Mouse (Mus musculus): ENCODE measurements at regions not wholly inside any gene's neighbourhood (a gene's known extent, or its start where the extent isn't known, plus 50 kb on each side); places are given as distances from the start of the nearest gene placed in this dataset.
A peak's percentile ranks its signal among the peaks of the same experiment; 100 is the strongest.

DNA sequence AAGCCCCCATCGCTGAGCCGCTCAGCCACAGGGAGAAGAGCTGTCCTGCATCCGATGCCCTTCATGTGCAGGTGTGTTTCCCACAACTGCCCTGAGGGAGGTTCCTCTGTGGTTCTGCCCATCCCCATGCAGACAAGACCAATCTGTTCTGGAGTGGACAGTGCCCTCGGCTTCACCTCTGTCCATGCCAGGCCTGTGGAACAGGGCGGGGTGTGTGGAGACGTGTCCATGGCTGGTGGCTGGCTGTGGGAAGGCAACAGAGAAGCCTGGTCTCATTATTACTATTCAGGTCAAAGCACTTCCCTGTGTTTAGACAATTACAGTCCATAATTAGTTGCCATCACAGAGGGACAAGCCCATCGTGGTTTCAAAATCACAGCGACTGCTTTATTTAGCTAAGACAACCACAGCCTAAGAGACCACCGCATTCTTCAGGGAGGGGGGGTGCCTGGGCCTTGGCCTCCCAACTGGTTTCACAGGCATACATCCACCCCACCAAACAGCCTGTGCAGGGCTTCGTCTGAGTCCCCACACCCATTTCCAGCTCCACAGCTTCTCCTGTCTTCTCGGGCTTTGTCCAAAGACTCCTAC lies 97.7 kb downstream of the Rplp1 start:
- no peak for DNase-seq (ENCODE audit: low read depth, low spot score)

- no peak for DNase-seq (ENCODE audit: low read depth, low spot score)
Measured at GRCm38 (mm10) chr9:61815995-61816394, 98.3 kb downstream of the Rplp1 start.

- no peak for DNase-seq (ENCODE audit: low read depth, low spot score)
Measured at GRCm38 (mm10) chr9:61813291-61813690, 101.1 kb downstream of the Rplp1 start.

DNA sequence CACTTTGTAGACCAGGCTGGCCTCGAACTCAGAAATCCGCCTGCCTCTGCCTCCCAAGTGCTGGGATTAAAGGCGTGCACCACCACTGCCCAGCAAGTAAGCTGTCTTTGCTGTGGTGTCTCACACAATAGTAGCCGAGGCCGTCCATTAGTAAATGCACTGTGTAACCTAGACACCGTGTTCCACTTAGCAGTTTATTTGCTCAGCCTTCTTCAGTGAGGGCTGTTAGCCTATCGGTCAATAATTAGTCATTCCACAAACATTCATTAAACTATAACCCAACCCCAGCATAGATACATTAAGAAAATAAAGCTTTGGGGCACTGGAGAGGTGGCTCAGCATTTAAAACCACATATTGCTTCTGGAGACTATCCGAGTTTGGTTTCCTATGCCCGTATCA lies 102.0 kb downstream of the Rplp1 start:
- DNase-seq (ENCODE audit: low read depth, low spot score): no peak

GRCm38 (mm10) chr9:61810456-61810855 lies 103.9 kb downstream of the Rplp1 start:
- DNase-seq (ENCODE audit: low read depth, low spot score): no peak

- DNase-seq (ENCODE audit: low read depth, low spot score): no peak
Measured at GRCm38 (mm10) chr9:61808351-61809225, 105.8 kb downstream of the Rplp1 start.

DNA sequence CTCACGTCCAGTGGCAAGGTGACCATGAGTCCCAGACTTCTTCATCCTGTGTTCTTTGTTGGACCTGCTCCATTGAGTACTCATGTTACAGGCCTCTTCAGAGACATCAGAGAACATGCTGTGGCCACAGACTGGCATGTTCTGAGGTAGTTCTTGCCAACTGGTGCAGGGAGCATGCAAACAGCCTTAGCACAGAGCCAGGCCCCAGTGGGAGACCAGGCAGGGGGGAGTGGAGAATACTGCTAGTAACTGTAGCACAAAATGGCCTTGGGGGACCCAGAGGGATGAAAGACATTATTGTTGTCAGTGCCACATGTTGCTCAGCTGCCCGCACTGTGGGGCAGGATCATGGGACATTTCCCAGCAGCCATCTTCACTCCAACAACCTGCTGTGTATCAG lies 108.4 kb downstream of the Rplp1 start:
- DNase-seq (ENCODE audit: low read depth, low spot score): no peak

- no peak for DNase-seq (ENCODE audit: low read depth, low spot score)
Measured at GRCm38 (mm10) chr9:61803555-61803954, 110.8 kb downstream of the Rplp1 start.

- DNase-seq (ENCODE audit: low read depth, low spot score): no peak
Measured at GRCm38 (mm10) chr9:61802694-61803093, 111.6 kb downstream of the Rplp1 start.

GRCm38 (mm10) chr9:61799535-61799934 lies 114.8 kb downstream of the Rplp1 start:
- no peak for DNase-seq (ENCODE audit: low read depth, low spot score)

DNA sequence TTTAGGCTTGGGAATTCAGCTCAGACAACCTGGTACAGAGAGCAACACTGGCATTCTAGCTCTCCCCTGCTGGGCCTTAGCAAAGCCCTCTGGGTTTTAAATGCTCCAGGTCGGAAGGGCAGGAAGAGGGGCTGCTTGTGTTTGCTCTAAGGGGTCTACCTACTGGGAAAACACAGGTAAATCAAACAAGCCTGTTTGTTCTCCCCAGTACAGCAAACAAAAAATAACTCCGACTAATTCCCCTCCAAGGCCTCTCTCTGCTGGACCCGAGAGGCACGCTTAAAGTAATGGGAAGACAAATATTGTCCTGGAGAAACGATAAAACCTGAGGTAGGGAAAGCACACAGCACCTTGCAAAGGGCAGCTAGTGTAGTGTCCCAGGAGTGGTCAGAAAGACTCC lies 118.4 kb downstream of the Rplp1 start:
- no peak for DNase-seq (ENCODE audit: low read depth, low spot score)

DNA sequence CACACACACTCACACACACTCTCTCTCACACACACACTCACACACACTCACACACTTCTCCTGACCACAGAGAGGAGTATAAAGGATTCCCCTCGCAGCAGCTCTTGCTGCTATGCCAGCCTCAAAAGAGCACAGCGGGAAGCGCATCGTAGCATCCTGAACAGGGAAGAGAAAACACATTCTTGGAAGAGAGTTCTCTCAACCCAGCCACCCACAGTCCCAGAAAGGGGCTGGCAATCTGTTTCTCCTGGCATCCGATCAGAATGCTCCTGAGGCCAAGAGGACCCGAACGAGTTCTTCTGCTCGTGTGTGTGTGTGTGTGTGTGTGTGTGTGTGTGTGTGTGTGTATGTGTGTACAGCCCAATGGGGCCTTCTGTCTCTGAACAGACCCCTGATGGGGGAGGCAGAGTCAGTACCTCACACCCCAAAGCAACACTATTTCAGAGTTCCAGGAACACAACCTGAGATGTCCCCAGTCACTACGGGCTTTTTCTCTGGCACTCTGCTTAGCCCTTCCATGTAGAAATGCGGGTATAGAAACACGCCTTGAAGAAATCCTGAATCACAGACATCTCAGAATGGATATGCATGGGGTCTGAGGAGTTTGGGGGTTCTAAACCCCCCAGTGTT lies 122.8 kb downstream of the Rplp1 start:
- no peak for DNase-seq (ENCODE audit: low read depth, low spot score)

DNA sequence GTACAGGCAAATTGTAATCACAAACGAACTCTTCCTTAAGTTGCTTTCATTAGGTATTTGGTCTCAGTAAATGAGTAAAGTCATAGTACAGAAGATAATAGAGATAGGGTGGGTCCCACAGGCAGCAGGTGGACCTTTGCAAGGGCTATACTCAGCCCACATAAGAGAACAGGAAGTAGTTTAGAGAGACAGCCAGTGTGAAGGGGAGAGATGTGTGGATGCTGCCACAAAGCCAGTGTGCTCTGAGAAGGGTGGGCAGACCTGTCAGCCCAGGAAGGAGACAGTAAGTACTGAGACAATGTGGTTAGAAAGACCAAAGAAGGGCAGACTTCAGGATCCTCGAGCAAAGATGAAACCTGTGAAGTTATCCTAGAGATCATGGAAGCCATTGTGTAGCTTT lies 123.5 kb downstream of the Rplp1 start:
- no peak for DNase-seq (ENCODE audit: low read depth, low spot score)

GRCm38 (mm10) chr9:61789066-61789897 lies 125.1 kb downstream of the Rplp1 start:
- DNase-seq (ENCODE audit: low read depth, low spot score): no peak

- DNase-seq (ENCODE audit: low read depth, low spot score): no peak
Measured at GRCm38 (mm10) chr9:61781469-61781868, 132.9 kb downstream of the Rplp1 start.

DNA sequence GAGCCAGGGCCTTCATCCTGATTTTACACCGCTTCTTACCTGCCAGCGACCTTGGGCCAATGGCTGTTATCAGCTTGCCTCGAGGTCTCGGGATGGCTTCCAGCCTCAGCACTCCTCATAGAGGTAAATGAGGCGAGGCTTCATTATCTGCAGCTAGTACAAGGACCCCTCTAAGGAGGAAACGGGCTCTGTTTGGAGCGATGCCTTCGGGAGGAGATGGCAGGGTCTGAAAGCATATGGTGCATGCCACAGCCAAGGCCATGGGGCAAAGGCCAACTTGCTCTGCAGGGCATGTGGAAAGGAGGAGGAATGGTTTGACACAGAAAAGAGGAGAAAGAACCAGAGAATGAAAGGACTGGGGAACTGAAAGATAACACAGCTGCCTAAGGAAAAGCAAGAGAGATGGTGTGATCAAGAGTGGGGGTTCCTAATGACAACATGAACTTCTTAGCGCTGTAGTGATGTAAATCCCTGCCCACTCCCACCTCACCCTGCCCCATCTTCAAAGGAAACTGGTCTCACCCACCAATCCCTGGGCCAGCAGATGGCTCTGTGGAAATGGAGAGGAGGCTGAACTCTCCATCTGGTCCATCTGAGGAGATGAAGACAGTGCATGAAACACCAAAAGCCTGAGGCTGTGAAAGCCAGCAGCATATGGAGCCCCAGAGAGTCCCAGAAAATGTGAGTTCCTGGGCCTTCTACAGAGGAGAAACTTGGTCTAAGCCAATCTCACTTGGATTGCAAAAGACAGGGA lies 134.0 kb downstream of the Rplp1 start:
- DNase-seq (ENCODE audit: low read depth, low spot score): no peak

DNA sequence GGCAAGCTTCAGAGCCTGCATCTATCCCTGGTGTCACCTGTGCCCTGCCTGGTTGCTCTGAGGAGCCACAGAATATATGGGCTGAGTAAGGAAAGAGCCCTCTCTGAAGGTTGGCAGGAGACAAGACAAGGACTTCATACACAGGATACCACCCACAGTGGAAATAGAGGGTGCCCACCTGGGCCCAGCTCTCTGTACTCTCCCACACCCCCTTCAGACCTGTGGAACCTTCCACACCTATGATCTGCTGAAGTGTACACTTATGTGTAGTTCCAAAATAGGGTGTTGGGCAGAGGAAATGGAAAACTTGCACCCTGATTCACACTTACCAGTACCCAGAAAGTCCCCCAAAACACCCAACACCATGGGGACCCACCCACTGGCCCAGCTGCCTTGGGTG lies 135.2 kb downstream of the Rplp1 start:
- DNase-seq (ENCODE audit: low read depth, low spot score): no peak

GRCm38 (mm10) chr9:61776446-61776845 lies 137.9 kb downstream of the Rplp1 start:
- DNase-seq (ENCODE audit: low read depth, low spot score): peak; percentile 14

GRCm38 (mm10) chr9:61770207-61770955 lies 144.0 kb downstream of the Rplp1 start:
- DNase-seq (ENCODE audit: low read depth, low spot score): no peak

DNA sequence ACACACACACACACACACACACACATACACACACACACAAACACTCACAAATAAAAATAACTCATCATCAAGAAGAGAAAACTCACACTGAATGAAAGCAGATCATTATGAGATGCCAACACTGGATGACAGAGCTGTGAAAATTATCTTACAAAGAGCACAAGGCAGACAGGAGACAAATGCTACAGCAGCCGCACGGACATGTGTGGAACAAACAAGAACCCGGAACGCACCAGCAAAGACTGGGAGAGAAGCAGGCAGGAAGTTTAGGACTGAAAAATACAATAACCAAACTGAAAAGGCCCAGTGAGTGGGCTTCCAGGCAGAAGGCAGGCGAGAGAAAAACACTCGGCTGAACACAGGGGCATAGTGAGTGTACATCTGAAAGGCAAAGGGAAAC lies 148.2 kb downstream of the Rplp1 start:
- no peak for DNase-seq (ENCODE audit: low read depth, low spot score)

Data from ES-CJ7 (cell line).